Mouse (Mus musculus): Measurements from ENCODE around the gene Apobec3. TPM values are rescaled to one million over a fixed set of nuclear protein-coding genes. Genes with fewer than 3 reads are reported as not detected.
A peak's percentile ranks its signal among the peaks of the same experiment; 100 is the strongest.
"Not testable (repeated sequence)": the region's sequence is repeated elsewhere in the genome, so short reads cannot be mapped to it uniquely, and the experiment has no call there.

Gene Apobec3
- polyA plus RNA-seq, 1 experiment from 2014 or later: 16.2 TPM

DNA sequence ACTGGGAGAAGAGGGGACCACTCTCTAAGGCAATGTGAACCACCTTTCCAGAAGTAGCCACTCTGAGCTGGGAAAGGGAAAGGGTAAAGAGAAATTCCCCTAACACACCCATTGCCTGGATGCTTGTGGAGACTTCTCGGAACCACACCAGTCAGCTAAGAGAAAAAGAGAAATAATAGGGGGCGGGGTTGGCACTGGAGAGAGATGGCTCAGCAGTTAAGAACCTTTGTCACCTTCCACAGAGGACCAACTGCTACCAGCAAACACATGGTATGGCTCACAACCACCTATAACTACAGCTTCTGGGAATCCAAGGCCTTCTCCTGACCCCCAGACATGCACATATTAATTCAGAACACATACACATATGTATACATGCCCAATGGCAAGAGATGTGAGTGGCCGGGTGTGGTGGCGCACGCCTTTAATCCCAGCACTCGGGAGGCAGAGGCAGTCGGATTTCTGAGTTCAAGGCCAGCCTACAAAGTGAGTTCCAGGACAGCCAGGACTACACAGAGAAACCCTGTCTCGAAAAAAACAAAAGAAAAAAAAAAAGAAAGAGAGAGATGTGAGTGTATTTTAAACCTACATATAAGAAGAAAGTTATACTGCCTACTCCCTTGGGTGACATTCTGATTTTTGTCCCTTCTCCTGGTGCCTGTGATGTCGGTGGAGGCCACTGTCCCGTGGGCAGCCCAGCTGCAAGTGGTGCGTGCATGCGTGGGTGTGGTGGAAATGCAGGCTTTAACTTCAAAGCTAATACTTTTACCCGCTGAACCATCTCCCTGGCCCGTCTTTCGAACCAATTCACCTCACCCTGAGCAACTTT, 1.8 kb downstream of the Apobec3 start:
- 72% methylated on average over 15 of the region's 15 CpGs for WGBS
- Histone ChIP-seq H3K9ac (ENCODE audit: low read depth, low read length) (peak overlapping the region; percentile 66; the same call in 1 of the 2 replicates), H3K4me3 (ENCODE audit: low read length) (peak overlapping the region; percentile 53)

DNA sequence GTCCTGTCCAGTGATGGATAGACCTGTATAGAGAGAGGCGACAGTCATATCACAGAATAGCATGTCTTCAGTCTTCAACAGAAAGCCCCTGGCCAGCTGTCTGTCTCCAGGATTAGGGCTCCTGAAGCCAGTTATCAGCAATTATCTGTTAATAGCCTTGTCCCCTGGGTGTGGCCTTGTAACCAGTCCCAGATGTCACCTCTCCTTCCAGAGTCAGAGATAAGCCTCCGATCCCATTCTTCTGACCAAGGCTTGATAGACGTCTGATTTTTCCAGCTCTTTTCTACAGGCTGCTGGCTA, 2.3 kb downstream of the Apobec3 start:
- Histone ChIP-seq H3K4me1 (ENCODE audit: control insufficient read depth, insufficient read depth, low read length) (peaks cover 15% of the 10 kb centered on the region), H3K27me3 (replicated peaks; ENCODE audit: control insufficient read depth, insufficient read depth, low read length) (peaks cover 3% of the 10 kb centered on the region; the same call in 1 of the 2 replicates), H3K36me3 (ENCODE audit: control insufficient read depth, insufficient read depth, low read length) (no peaks in the 10 kb centered on the region), H3K27ac (ENCODE audit: low read length) (no peak overlapping the region), H3K9me3 (ENCODE audit: control insufficient read depth, low read length) (no peaks in the 10 kb centered on the region), H3K9ac (ENCODE audit: low read depth, low read length) (no peak overlapping the region), H3K4me2 (ENCODE audit: low read depth, low read length) (0 out of 2 replicates have a peak overlapping the region, but pooled peaks have one; percentile 3), H3K4me3 (ENCODE audit: low read length) (no peak overlapping the region)
- WGBS: 55% methylated on average over 3 of the region's 3 CpGs
- no peak for ATAC-seq

More for the DNA sequence above, 1.8 kb downstream of the Apobec3 start:
- peaks cover 15% of the 10 kb centered on the region for H3K4me1 ChIP-seq (ENCODE audit: control insufficient read depth, insufficient read depth, low read length)
- peaks cover 3% of the 10 kb centered on the region; the same call in 1 of the 2 replicates for H3K27me3 ChIP-seq (replicated peaks; ENCODE audit: control insufficient read depth, insufficient read depth, low read length)
- ATAC-seq: no peak
- no peak overlapping the region; the same call in 1 of the 2 replicates for H3K27ac ChIP-seq (ENCODE audit: low read length)
- no peaks in the 10 kb centered on the region for H3K36me3 ChIP-seq (ENCODE audit: control insufficient read depth, insufficient read depth, low read length)
- H3K9me3 ChIP-seq (ENCODE audit: control insufficient read depth, low read length): no peaks in the 10 kb centered on the region
- peak overlapping the region; percentile 73 for H3K4me2 ChIP-seq (ENCODE audit: low read depth, low read length)

DNA sequence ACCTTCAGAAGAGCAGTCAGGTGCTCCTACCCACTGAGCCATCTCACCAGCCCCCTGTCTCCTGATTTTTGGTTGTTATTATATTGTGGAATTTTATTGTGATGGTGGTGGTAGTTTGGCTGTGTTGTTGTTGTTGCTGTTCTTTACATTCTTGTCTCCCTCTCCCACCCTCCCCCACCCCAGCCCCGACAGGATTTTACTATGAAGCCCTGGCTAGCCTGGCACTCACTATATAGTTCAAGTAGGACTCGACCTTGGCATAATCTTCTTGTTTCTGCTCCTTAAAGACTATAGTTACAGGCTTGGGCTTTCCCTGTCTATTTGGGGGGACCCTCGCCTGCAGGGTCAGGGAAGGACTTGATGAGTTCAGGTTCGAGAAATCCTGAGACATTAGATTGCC, 2.9 kb downstream of the Apobec3 start:
- no peak for ATAC-seq
- 83% methylated on average over 4 of the region's 4 CpGs for WGBS

DNA sequence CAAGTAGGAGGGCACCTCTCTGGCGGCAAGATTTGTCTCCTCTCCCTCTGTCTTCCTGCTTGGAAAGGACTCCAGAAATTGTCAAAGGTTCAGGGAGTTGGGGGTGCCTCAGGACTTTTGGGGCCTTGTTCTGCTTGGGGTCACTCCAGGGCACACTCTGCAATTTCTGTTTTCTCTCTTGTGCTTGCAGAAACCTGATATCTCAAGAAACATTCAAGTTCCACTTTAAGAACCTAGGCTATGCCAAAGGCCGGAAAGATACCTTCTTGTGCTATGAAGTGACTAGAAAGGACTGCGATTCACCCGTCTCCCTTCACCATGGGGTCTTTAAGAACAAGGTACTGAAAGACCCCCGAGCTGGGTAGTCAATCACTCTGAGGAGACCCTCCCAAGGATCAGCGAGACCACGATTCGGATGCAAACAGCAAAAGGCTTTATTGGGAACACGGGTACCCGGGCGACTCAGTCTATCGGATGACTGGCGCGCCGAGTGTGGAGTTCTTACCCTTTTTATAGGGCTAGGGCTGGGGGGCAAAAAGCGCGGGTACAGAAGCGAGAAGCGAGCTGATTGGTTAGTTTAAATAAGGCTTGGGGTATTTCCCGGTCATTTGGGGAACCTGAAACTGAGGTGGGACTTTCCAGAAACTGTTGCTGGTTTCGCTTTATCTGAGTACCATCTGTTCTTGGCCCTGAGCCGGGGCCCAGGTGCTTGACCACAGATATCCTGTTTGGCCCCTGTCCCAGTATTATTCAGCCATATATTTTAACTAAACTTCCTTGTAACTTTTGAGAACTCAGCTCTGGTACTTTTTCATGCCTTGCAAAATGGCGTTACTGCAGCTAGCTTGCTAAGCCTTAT, 4.0 kb downstream of the Apobec3 start:
- ATAC-seq; H3K4me2 ChIP-seq (ENCODE audit: low read depth, low read length); H3K4me3 ChIP-seq (ENCODE audit: low read length); H3K9ac ChIP-seq (ENCODE audit: low read depth, low read length); H3K9me3 ChIP-seq (ENCODE audit: control insufficient read depth, low read length); H3K27me3 ChIP-seq (replicated peaks; ENCODE audit: control insufficient read depth, insufficient read depth, low read length); H3K36me3 ChIP-seq (ENCODE audit: control insufficient read depth, insufficient read depth, low read length): not testable (repeated sequence)
- peaks cover 15% of the 10 kb centered on the region for H3K4me1 ChIP-seq (ENCODE audit: control insufficient read depth, insufficient read depth, low read length)
- peak overlapping the region; percentile 41 for H3K27ac ChIP-seq (ENCODE audit: low read length)
- WGBS: 77% methylated on average over 10 of the region's 23 CpGs

More for the DNA sequence above, 2.9 kb downstream of the Apobec3 start:
- peaks cover 15% of the 10 kb centered on the region for H3K4me1 ChIP-seq (ENCODE audit: control insufficient read depth, insufficient read depth, low read length)
- no peaks in the 10 kb centered on the region for H3K9me3 ChIP-seq (ENCODE audit: control insufficient read depth, low read length)
- H3K9ac ChIP-seq (ENCODE audit: low read depth, low read length): no peak overlapping the region
- H3K27me3 ChIP-seq (replicated peaks; ENCODE audit: control insufficient read depth, insufficient read depth, low read length): peaks cover 3% of the 10 kb centered on the region; the same call in 1 of the 2 replicates
- H3K27ac ChIP-seq (ENCODE audit: low read length): no peak overlapping the region
- no peak overlapping the region for H3K4me3 ChIP-seq (ENCODE audit: low read length)
- H3K36me3 ChIP-seq (ENCODE audit: control insufficient read depth, insufficient read depth, low read length): no peaks in the 10 kb centered on the region
- no peak overlapping the region for H3K4me2 ChIP-seq (ENCODE audit: low read depth, low read length)

DNA sequence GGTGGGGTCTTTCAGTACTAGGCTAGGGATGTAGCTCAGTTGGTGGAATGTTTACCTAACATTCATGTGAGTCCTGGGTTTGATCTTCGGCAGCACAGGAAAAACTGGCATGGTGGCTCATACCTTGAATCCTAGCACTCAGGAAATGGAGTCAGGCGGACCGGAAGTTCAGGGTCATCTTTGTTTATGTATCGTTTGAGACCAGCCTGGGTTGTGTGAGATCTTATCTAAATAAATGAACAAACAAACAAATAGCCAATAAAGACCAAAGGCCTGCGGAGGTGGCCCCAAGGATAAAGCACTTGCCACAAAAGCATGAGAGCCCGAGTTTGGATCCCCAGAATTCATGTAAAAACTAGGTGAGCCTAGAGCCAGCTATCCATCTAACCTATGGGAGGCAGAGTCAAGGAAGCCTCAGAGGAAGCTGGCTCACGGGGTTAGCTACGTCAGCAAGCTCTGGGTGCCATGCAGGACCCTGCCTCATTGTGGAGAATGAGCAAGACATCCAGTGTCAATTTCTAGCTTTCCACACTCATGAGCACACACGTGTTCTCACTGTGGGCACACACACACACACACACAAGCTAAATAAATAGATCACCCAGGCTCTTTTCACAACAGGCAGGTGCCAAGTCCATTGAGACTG, 4.7 kb downstream of the Apobec3 start:
- Histone ChIP-seq H3K9ac (ENCODE audit: low read depth, low read length) (no peak overlapping the region), H3K27ac (ENCODE audit: low read length) (no peak overlapping the region), H3K9me3 (ENCODE audit: control insufficient read depth, low read length) (no peaks in the 10 kb centered on the region), H3K4me1 (ENCODE audit: control insufficient read depth, insufficient read depth, low read length) (peaks cover 15% of the 10 kb centered on the region), H3K27me3 (replicated peaks; ENCODE audit: control insufficient read depth, insufficient read depth, low read length) (peaks cover 3% of the 10 kb centered on the region; the same call in 1 of the 2 replicates), H3K36me3 (ENCODE audit: control insufficient read depth, insufficient read depth, low read length) (no peaks in the 10 kb centered on the region), H3K4me3 (ENCODE audit: low read length) (no peak overlapping the region), H3K4me2 (ENCODE audit: low read depth, low read length) (no peak overlapping the region)
- no peak for ATAC-seq
- 69% methylated on average over 9 of the region's 9 CpGs for WGBS

DNA sequence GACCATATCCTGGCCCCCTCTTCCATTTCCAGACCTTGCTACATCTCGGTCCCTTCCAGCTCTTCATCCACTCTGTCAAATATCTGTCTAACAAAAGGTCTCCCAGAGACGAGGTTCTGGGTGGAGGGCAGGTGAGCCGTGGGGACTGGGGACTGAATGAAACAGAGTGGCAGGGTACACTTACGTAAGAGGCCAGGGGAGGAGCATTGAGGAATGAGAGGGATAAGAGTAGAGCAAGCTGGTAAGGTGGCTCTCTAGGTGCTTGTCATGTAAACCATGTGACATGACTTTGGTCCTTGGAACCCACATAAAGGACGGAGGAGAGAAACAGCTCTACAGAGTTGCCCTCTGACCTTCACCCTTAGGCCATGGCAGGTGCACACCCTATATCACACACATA, 7.5 kb downstream of the Apobec3 start:
- Histone ChIP-seq H3K27ac (ENCODE audit: low read length) (no peak overlapping the region), H3K9me3 (ENCODE audit: control insufficient read depth, low read length) (no peaks in the 10 kb centered on the region), H3K4me3 (ENCODE audit: low read length) (no peak overlapping the region), H3K4me1 (ENCODE audit: control insufficient read depth, insufficient read depth, low read length) (0 out of 2 replicates have a peak, but pooled peaks cover under 1% of the 10 kb centered on the region), H3K27me3 (replicated peaks; ENCODE audit: control insufficient read depth, insufficient read depth, low read length) (no peaks in the 10 kb centered on the region), H3K9ac (ENCODE audit: low read depth, low read length) (no peak overlapping the region), H3K4me2 (ENCODE audit: low read depth, low read length) (no peak overlapping the region), H3K36me3 (ENCODE audit: control insufficient read depth, insufficient read depth, low read length) (no peaks in the 10 kb centered on the region)
- no peak for ATAC-seq
- WGBS: 83% methylated on average over 5 of the region's 5 CpGs

DNA sequence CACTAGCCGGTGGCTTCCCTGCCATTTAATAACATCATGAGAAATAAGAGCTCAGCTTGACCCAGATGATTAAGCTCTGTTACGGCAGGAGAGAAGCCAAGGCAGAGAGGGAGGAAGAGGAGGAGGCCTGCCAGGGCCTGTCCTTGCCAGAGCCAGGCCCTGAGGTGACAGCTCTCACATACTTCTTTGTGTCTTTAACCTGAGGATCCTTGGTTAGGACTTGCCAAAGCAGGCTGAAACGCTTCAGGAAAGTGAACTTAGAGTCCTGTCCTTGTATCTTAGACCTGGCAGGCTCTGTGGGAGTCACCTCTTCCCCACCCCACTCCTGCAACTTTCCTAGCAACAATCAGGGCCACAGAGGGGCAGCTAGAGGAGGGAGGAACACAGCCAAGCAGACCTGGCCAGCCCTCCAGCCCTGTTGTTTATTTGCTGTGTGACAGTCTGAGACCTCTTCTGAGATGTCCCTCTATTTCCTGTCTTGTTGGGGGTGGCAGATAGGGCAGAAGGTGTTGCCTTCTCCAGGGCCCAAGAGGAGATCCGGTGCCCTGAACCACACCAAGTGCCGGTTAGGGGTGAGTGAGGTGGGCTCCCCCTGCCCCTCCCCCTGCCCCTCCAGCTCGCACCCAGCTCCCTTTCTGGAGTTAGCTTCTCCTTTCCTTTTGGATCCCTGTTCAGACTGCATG, 8.5 kb downstream of the Apobec3 start:
- no peak overlapping the region for H3K4me2 ChIP-seq (ENCODE audit: low read depth, low read length)
- no peak for ATAC-seq
- no peak overlapping the region for H3K9ac ChIP-seq (ENCODE audit: low read depth, low read length)
- whole genome bisulfite sequencing: 80% methylated on average over 6 of the region's 6 CpGs
- H3K9me3 ChIP-seq (ENCODE audit: control insufficient read depth, low read length): no peaks in the 10 kb centered on the region
- no peaks in the 10 kb centered on the region for H3K36me3 ChIP-seq (ENCODE audit: control insufficient read depth, insufficient read depth, low read length)
- no peak overlapping the region for H3K27ac ChIP-seq (ENCODE audit: low read length)
- H3K4me1 ChIP-seq (ENCODE audit: control insufficient read depth, insufficient read depth, low read length): no peaks in the 10 kb centered on the region
- no peaks in the 10 kb centered on the region for H3K27me3 ChIP-seq (replicated peaks; ENCODE audit: control insufficient read depth, insufficient read depth, low read length)
- H3K4me3 ChIP-seq (ENCODE audit: low read length): no peak overlapping the region

DNA sequence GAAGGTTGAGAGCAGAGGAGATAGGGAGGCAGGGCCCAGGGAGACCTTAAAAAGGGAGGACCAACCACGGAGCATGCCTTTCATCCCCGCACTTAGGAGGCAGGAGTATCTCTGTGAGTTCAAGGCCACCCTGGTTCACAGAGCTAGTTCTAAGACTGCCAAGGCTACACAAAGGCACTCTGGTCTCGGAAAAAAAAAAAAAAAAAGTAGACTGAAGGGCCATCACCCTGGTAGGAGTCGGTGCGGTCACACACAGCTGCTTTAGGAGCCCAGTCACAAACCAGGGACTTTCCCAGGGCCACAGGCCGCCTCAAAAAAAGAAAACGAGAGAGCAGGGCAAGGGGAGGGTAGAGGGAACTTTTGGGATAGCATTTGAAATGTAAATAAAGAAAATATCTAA, 9.3 kb downstream of the Apobec3 start:
- no peak overlapping the region for H3K9ac ChIP-seq (ENCODE audit: low read depth, low read length)
- ATAC-seq: no peak
- H3K4me2 ChIP-seq (ENCODE audit: low read depth, low read length): no peak overlapping the region
- 68% methylated on average over 7 of the region's 7 CpGs for WGBS
- no peaks in the 10 kb centered on the region for H3K27me3 ChIP-seq (replicated peaks; ENCODE audit: control insufficient read depth, insufficient read depth, low read length)
- H3K27ac ChIP-seq (ENCODE audit: low read length): no peak overlapping the region
- no peak overlapping the region for H3K4me3 ChIP-seq (ENCODE audit: low read length)
- H3K36me3 ChIP-seq (ENCODE audit: control insufficient read depth, insufficient read depth, low read length): no peaks in the 10 kb centered on the region
- no peaks in the 10 kb centered on the region for H3K9me3 ChIP-seq (ENCODE audit: control insufficient read depth, low read length)
- H3K4me1 ChIP-seq (ENCODE audit: control insufficient read depth, insufficient read depth, low read length): no peaks in the 10 kb centered on the region

Measured in intestine, embryonic 16.5 days (tissue).